Mouse (Mus musculus) ES-Bruce4 (cell line): ENCODE measurements around the gene Grm4.

Experiments used
- CTCF ChIP-seq: IDR thresholded peaks from one replicate; pipeline ENCODE4 v1.8.1; 2011; ENCODE audit warnings: low read depth, low read length
- EP300 ChIP-seq: IDR thresholded peaks from 2 replicates; pipeline ENCODE4 v1.6.1; 2011; ENCODE audit warnings: low read depth, low read length; ENCODE audit not compliant: insufficient read depth
- POLR2A ChIP-seq: IDR thresholded peaks from one replicate; pipeline ENCODE4 v1.8.1; 2011; ENCODE audit warnings: low read length; ENCODE audit not compliant: insufficient read depth

- TF ChIP-seq CTCF, result peak; percentile 80
- no peak for TF ChIP-seq EP300
- TF ChIP-seq POLR2A, result no peak
Observed at GRCm38 (mm10) chr17:27451787-27452186, 69.4 kb downstream of the Grm4 start.
